In genomic region chr2:122765071-122765793, GRCm38 (mm10) we compare ENCODE assay signal across 8 mouse cellular contexts. TPM values are rescaled to one million over a fixed set of nuclear protein-coding genes. Genes with fewer than 3 reads are reported as not detected.
DNase-seq lines count a peak whose midpoint lies in the region; ATAC-seq and TF ChIP-seq lines count a peak whose summit lies in the region.

Gene Sqor (plus strand): TSS chr2:122765237.

- no peaks in the 10 kb centered on the region for H3K79me2 ChIP-seq in myocyte (ENCODE audit: control insufficient read depth, insufficient read depth)

- H3K36me3 ChIP-seq in embryonic facial prominence, embryonic 14.5 days (ENCODE audit: control insufficient read depth, insufficient read depth, low read length): no peaks in the 10 kb centered on the region
- H3K36me3 ChIP-seq in liver, embryonic 12.5 days: no peaks in the 10 kb centered on the region
- no peaks in the 10 kb centered on the region for H3K36me3 ChIP-seq in myocyte (ENCODE audit: control insufficient read depth, insufficient read depth)
- H3K36me3 ChIP-seq in splenic B cell, adult 2 months (ENCODE audit: control insufficient read depth, insufficient read depth, low read length, poor library complexity, severe bottlenecking): no peaks in the 10 kb centered on the region

- ATAC-seq in embryonic facial prominence, embryonic 14.5 days (ENCODE audit: low read depth): peak; percentile 60; the same call in 1 of the 2 replicates
- peak; percentile 79 for ATAC-seq in liver, embryonic 12.5 days

- H3ac ChIP-seq in myocyte (ENCODE audit: control insufficient read depth, insufficient read length): no peak within 1 kb of the TSS

- peak within 1 kb of the TSS; percentile 87 for H3K4me2 ChIP-seq in embryonic facial prominence, embryonic 14.5 days (ENCODE audit: low read depth, low read length)
- peak within 1 kb of the TSS; percentile 74 for H3K4me2 ChIP-seq in liver, embryonic 12.5 days
- H3K4me2 ChIP-seq in myocyte (ENCODE audit: low read depth): peak within 1 kb of the TSS; percentile 75

- TF ChIP-seq POLR2A in myocyte (IDR thresholded peaks at IDR 0.05; ENCODE audit: insufficient read length, low read depth): peak; percentile 74

- DNase-seq in 3T3-L1 (ENCODE audit: low read depth, low spot score): peak; percentile 56
- peak; percentile 88 to 94 for DNase-seq in adrenal gland, postnatal 36 days
- peak; percentile 35 for DNase-seq in embryonic facial prominence, embryonic 14.5 days (ENCODE audit: low spot score)
- DNase-seq in heart, adult 9 months (ENCODE audit: low spot score in 2 of 2): peak; percentile 83
- DNase-seq in kidney, adult 8-10 months: peak; percentile 80 to 83
- peak; percentile 15 for DNase-seq in splenic B cell, adult 2 months (ENCODE audit: low read depth, low spot score)

- WGBS in embryonic facial prominence, embryonic 14.5 days: 0% methylated on average over 34 of the region's 46 CpGs
- WGBS in liver, embryonic 12.5 days (ENCODE audit: insufficient replicate concordance): 4% methylated on average over 45 of the region's 46 CpGs

- H3K4me3 ChIP-seq in embryonic facial prominence, embryonic 14.5 days (ENCODE audit: low read depth, low read length): peak within 1 kb of the TSS; percentile 48
- H3K4me3 ChIP-seq in liver, embryonic 12.5 days: peak within 1 kb of the TSS; percentile 45
- H3K4me3 ChIP-seq in myocyte: peak within 1 kb of the TSS; percentile 25

- 0 out of 2 replicates have a peak, but pooled peaks cover 3% of the 10 kb centered on the region for H3K4me1 ChIP-seq in embryonic facial prominence, embryonic 14.5 days (ENCODE audit: control insufficient read depth, insufficient read depth, low read length)
- 0 out of 2 replicates have a peak, but pooled peaks cover 6% of the 10 kb centered on the region for H3K4me1 ChIP-seq in liver, embryonic 12.5 days

- H3K9ac ChIP-seq in embryonic facial prominence, embryonic 14.5 days (ENCODE audit: low read depth, low read length): peak within 1 kb of the TSS; percentile 63
- no peak within 1 kb of the TSS for H3K9ac ChIP-seq in liver, embryonic 12.5 days

- H3K27me3 ChIP-seq in embryonic facial prominence, embryonic 14.5 days (replicated peaks; ENCODE audit: control insufficient read depth, insufficient read depth, low read length): peaks cover 40% of the 10 kb centered on the region
- H3K27me3 ChIP-seq in liver, embryonic 12.5 days (replicated peaks): peaks cover 43% of the 10 kb centered on the region
- H3K27me3 ChIP-seq in myocyte (ENCODE audit: control insufficient read depth, insufficient read depth, insufficient read length): no peaks in the 10 kb centered on the region
- H3K27me3 ChIP-seq in splenic B cell, adult 2 months (ENCODE audit: control insufficient read depth, insufficient read depth, low read length, poor library complexity, severe bottlenecking): no peaks in the 10 kb centered on the region

- H3K9me3 ChIP-seq in embryonic facial prominence, embryonic 14.5 days (ENCODE audit: control insufficient read depth, low read length): no peaks in the 10 kb centered on the region
- H3K9me3 ChIP-seq in liver, embryonic 12.5 days (replicated peaks): no peaks in the 10 kb centered on the region

- no peak within 1 kb of the TSS for H3K27ac ChIP-seq in embryonic facial prominence, embryonic 14.5 days (replicated peaks; ENCODE audit: low read depth, low read length)
- H3K27ac ChIP-seq in liver, embryonic 12.5 days: no peak within 1 kb of the TSS

TF ChIP-seq in myocyte, 11 proteins besides CTCF, POLR2A, EP300 and RAD21:
- no peak for TF ChIP-seq MYOG (IDR thresholded peaks at IDR 0.05; ENCODE audit: control insufficient read depth in 1 of 3, insufficient read depth in 1 of 3, insufficient read length in 2 of 3, low read depth in 2 of 3)
- no peak for TF ChIP-seq MYOD1 (IDR thresholded peaks at IDR 0.05; ENCODE audit: control insufficient read depth in 1 of 3, insufficient read length in 2 of 3, low read depth in 2 of 3)
- peak; percentile 67 for TF ChIP-seq POLR2AphosphoS2 (IDR thresholded peaks at IDR 0.05; ENCODE audit: insufficient read length, low read depth)

RNA-seq across cellular contexts. Expression of gene Sqor, which starts in this region (rescaled TPM):
- 10 to 100 TPM; 57.2 to 63.0 TPM for total RNA-seq in adrenal gland, postnatal 36 days (2021)
- polyA plus RNA-seq in embryonic facial prominence, embryonic 14.5 days (2014; fragmentation: Nextera tagmentation; extraction: Ambion mirVana): 7.9 and 8.5 TPM in 2 replicates
- 2.8 and 3.9 TPM in 2 replicates for polyA plus RNA-seq in liver, embryonic 12.5 days (2016; fragmentation: Nextera tagmentation; extraction: Ambion mirVana)
- polyA plus RNA-seq in myocyte (2012; fragmentation: generic; extraction: Trizol): 6.9 TPM

Comparison
In these comparisons a context has a peak if more than half of its experiments do, and no peak if none do; other contexts are left out.
1. DNase-seq: peak in every context shown above with its lines; median percentile 91 in adrenal gland, postnatal 36 days; 83 in heart, adult 9 months; 82 in kidney, adult 8-10 months; 56 in 3T3-L1; 35 in embryonic facial prominence, embryonic 14.5 days; 15 in splenic B cell, adult 2 months.